Mouse (Mus musculus) left cerebral cortex, postnatal 14 days (tissue): ENCODE results near the gene Hist1h2bq. TPM values are rescaled to one million over a fixed set of nuclear protein-coding genes. Genes with fewer than 3 reads are reported as not detected.

Source experiments
- microRNA-seq, 2 experiments: library from miRNA; unstranded; fragments of <30 nt; microRNA quantifications; one replicate each; pipeline ENCODE4 v1.2.0; 2022
- total RNA-seq, 2 experiments: library from RNA; stranded (reverse); gene quantifications; 2 replicates each; pipeline ENCODE4 v1.2.3; 2021

Hist1h2bq gene
- total RNA-seq, 2 experiments from 2014 or later: 43.6 to 56.5 TPM

Small RNA genes within 50 kb of the gene (microRNA-seq; reads per million reads assigned to microRNA genes)
- gene Gm19658 (0 reads per million in 2 experiments), gene Gm44346 (0 reads per million in 2 experiments), gene Gm44466 (0 reads per million in 2 experiments)

Other genes with a start within 250 kb of the Hist1h2bq start
- not detected for gene Olfr1364, start 228.4 kb downstream of the Hist1h2bq start, total RNA-seq
- gene Olfr1362, start 196.2 kb downstream of the Hist1h2bq start, total RNA-seq: not detected
- not detected for gene Olfr11, start 167.7 kb downstream of the Hist1h2bq start, total RNA-seq
- gene Olfr1361, start 146.8 kb downstream of the Hist1h2bq start, total RNA-seq: not detected
- gene Olfr1360, start 132.8 kb downstream of the Hist1h2bq start, total RNA-seq: not detected
- not detected for gene Olfr1359, start 112.1 kb downstream of the Hist1h2bq start, total RNA-seq
- 10 to 100 TPM; 37.3 to 37.9 TPM for gene Hist1h2bl, start 94.1 kb downstream of the Hist1h2bq start, total RNA-seq
- gene Hist1h2ai, start 93.8 kb downstream of the Hist1h2bq start, total RNA-seq: 10 to 100 TPM; 17.2 to 25.6 TPM
- gene Hist1h3h, start 92.5 kb downstream of the Hist1h2bq start, total RNA-seq: 10 to 100 TPM; 46.6 to 56.8 TPM
- gene Hist1h2bm, start 88.2 kb downstream of the Hist1h2bq start, total RNA-seq: 1 to 10 TPM; 4.9 to 7.8 TPM
- gene Hist1h4j, start 75.1 kb downstream of the Hist1h2bq start, total RNA-seq: 10 to 100 TPM; 15.4 to 16.2 TPM
- 100 to 1,000 TPM; 311 to 320 TPM for gene Hist1h4k, start 59.7 kb downstream of the Hist1h2bq start, total RNA-seq
- 10 to 100 TPM; 13.2 to 15.7 TPM for gene Hist1h2ak, start 56.4 kb downstream of the Hist1h2bq start, total RNA-seq
- 10 to 100 TPM in 1 of 2 experiments, 1 to 10 TPM in 1; 9.6 to 16.1 TPM for gene Hist1h2bn, start 56.1 kb downstream of the Hist1h2bq start, total RNA-seq
- gene Hist1h1b, start 29.6 kb downstream of the Hist1h2bq start, total RNA-seq: 10 to 100 TPM in 1 of 2 experiments, 1 to 10 TPM in 1; 7.6 to 10.5 TPM
- 10 to 100 TPM; 51.4 to 75.0 TPM for gene Hist1h3i, start 26.8 kb downstream of the Hist1h2bq start, total RNA-seq
- gene Hist1h2an, start 23.0 kb downstream of the Hist1h2bq start, total RNA-seq: 1 to 10 TPM; 2.5 to 6.9 TPM
- gene Hist1h2bp, start 22.7 kb downstream of the Hist1h2bq start, total RNA-seq: 10 to 100 TPM in 1 of 2 experiments, 1 to 10 TPM in 1; 6.7 to 11.2 TPM
- gene Hist1h2ao, start 268 bp upstream of the Hist1h2bq start, total RNA-seq: not detected
- 100 to 1,000 TPM; 213 to 226 TPM for gene Hist1h4m, start 1.5 kb upstream of the Hist1h2bq start, total RNA-seq
- gene Hist1h4n, start 22.0 kb upstream of the Hist1h2bq start, total RNA-seq: 10 to 100 TPM; 20.9 to 25.8 TPM
- gene Hist1h2ap, start 23.3 kb upstream of the Hist1h2bq start, total RNA-seq: 10 to 100 TPM; 46.9 to 49.5 TPM
- 10 to 100 TPM; 44.5 to 56.8 TPM for gene Hist1h2br, start 23.5 kb upstream of the Hist1h2bq start, total RNA-seq
- gene Zfp184, start 134.9 kb upstream of the Hist1h2bq start, total RNA-seq: 1 to 10 TPM; 2.8 to 4.0 TPM
- under 1 TPM in 1 of 2 experiments, not detected in 1; 0.23 TPM for gene Pom121l2, start 171.0 kb upstream of the Hist1h2bq start, total RNA-seq
- under 1 TPM in 1 of 2 experiments, not detected in 1; 0.19 TPM for gene Prss16, start 199.5 kb upstream of the Hist1h2bq start, total RNA-seq
- gene Hist1h2ah, start 225.4 kb upstream of the Hist1h2bq start, total RNA-seq: 10 to 100 TPM; 38.2 to 41.7 TPM
- gene Hist1h2bk, start 225.7 kb upstream of the Hist1h2bq start, total RNA-seq: 10 to 100 TPM; 21.5 to 26.9 TPM
- 10 to 100 TPM; 50.0 to 57.5 TPM for gene Hist1h4i, start 231.2 kb upstream of the Hist1h2bq start, total RNA-seq
- gene Hist1h2ag, start 232.7 kb upstream of the Hist1h2bq start, total RNA-seq: 10 to 100 TPM; 17.8 to 20.2 TPM
- gene Hist1h2bj, start 233.0 kb upstream of the Hist1h2bq start, total RNA-seq: 10 to 100 TPM; 15.5 to 16.7 TPM